Mouse (Mus musculus): ENCODE data around the gene E2f8. TPM values are rescaled to one million over a fixed set of nuclear protein-coding genes. Genes with fewer than 3 reads are reported as not detected.

Gene E2f8
- polyA plus RNA-seq (2012; rRNA removed) = 2.4 and 2.5 TPM in 2 replicates

DNA sequence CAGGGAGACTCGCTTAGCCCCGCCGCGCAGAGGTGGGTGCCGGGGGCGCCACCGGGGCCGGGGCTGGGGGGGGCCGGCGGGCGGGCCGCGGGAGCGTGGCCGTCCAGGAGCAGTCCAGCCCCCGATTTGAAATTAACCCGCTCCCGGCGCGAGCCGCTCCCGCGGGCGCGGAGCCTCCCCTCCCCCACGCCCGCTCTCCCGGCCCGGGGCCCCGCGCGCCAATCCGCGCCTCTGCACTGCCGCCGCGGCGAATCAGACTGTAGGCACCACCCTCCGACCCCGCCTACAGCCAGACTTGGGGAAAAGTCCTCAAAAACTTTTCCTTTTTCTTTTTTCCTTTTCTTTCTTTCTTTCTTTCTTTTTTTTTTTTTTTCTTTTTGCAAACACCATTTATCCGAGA is at the start of gene E2f8:
Gene E2f8, minus strand, starts transcription at position 111 of the 400 bp plus-strand sequence.

DNA sequence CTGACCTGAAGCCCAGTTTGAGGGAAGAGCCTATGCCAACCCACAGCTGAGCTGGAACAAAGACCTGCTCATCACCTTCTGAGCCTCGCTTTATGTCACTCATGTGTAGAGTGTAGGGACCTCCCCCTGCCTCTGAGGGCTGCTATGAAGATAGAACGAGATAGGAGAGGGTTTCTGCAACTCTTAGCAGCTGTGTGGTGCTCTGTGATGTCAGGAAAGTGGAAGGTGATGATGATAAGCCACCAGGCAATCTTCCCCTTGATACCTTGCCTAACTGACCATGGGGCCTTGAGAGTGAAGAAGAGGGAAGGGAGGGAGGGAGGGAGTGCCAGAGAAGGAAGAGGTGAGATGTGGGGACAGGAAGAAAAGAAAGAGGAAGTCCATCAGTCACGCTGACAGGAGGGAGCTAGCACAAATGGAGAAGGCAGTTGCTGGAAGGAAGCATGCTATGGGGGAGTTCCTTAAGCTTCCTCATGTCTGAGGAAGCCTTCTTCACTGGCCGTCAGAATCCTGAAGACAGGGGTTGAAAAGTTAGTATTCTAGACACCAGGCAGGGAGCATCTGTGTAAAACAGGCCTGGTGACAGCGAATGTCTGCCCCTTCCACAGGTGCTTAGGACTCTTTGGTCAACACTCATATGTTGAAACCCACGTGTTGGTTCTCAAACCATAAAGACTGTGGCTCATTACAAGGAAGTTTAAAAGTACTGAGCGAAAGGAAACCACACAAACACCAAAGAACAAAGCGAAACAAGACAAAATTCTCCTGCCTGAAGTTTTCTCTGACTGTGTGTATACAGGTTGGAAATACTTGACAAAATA is 27.3 kb upstream of the E2f8 start, which contains the start of gene Nav2:
Gene Nav2, plus strand, starts transcription at position 196 of the 821 bp plus-strand sequence.

GRCm38 (mm10) chr7:48847820-48848650 is 33.4 kb downstream of the E2f8 start, which contains the start of gene Csrp3:
TSS of gene Csrp3 (minus strand) at chr7:48848033.

Other genes starting within 250 kb of the E2f8 start
- gene Mrgprb3, start 237.8 kb downstream of the E2f8 start, polyA plus RNA-seq (2012; rRNA removed) = not detected in 2 replicates
- gene Zdhhc13, start 92.6 kb downstream of the E2f8 start, polyA plus RNA-seq (2012; rRNA removed) = 41.6 and 42.2 TPM in 2 replicates
- gene Csrp3, start 33.6 kb downstream of the E2f8 start, polyA plus RNA-seq (2012; rRNA removed) = 3.3 TPM in 1 of 2 replicates, not detected in the other
- gene Nav2, start 27.1 kb upstream of the E2f8 start, polyA plus RNA-seq (2012; rRNA removed) = 17.8 and 24.8 TPM in 2 replicates

Data from central nervous system, embryonic 18 days (tissue).